Mouse (Mus musculus): Measurements from ENCODE around the gene Taf9b. TPM values are rescaled to one million over a fixed set of nuclear protein-coding genes. Genes with fewer than 3 reads are reported as not detected.
A peak's percentile ranks its signal among the peaks of the same experiment; 100 is the strongest.
"Not testable (repeated sequence)": the region's sequence is repeated elsewhere in the genome, so short reads cannot be mapped to it uniquely, and the experiment has no call there.

Taf9b gene
- polyA plus RNA-seq, 2 experiments = 3.3 to 8.1 TPM

- no peak for ATAC-seq (ENCODE audit: insufficient read depth)
- Histone ChIP-seq H3K27me3 (ENCODE audit: control insufficient read depth, insufficient read depth, low read length) (no peaks in the 10 kb centered on the region), H3K9ac (replicated peaks) (no peak overlapping the region), H3K4me1 (replicated peaks; ENCODE audit: control insufficient read depth in 2 of 2, insufficient read depth in 2 of 2, low read length in 1 of 2) (no peaks in the 10 kb centered on the region), H3K4me3 (ENCODE audit: insufficient read depth in 1 of 2, low read depth in 2 of 2, low read length in 2 of 2) (no peak overlapping the region), H3K9me3 (ENCODE audit: control insufficient read depth, low read length) (no peaks in the 10 kb centered on the region), H3K36me3 (replicated peaks; ENCODE audit: control insufficient read depth, insufficient read depth, low read depth) (peaks cover 3% of the 10 kb centered on the region; the same call in 1 of the 2 replicates), H3K27ac (no peak overlapping the region), H3K4me2 (ENCODE audit: low read depth) (no peak overlapping the region)
- no peak for DNase-seq (ENCODE audit: low read depth in 3 of 3, low spot score in 3 of 3)
- 45% methylated on average over 5 of the region's 5 CpGs for WGBS (ENCODE audit: insufficient replicate concordance)
- peak; percentile 44 for TF ChIP-seq CTCF (IDR thresholded peaks at IDR 0.05; ENCODE audit: low read depth)
- TF ChIP-seq EP300 (IDR thresholded peaks at IDR 0.05; ENCODE audit: low read depth) = no peak
Measured at GRCm38 (mm10) chrX:106197308-106197707, 23.6 kb downstream of the Taf9b start.

- H3K4me3 ChIP-seq (ENCODE audit: insufficient read depth in 1 of 2, low read depth in 2 of 2, low read length in 2 of 2); H3K9ac ChIP-seq (replicated peaks); H3K27ac ChIP-seq; H3K4me2 ChIP-seq (ENCODE audit: low read depth); ATAC-seq (ENCODE audit: insufficient read depth); H3K36me3 ChIP-seq (replicated peaks; ENCODE audit: control insufficient read depth, insufficient read depth, low read depth); H3K9me3 ChIP-seq (ENCODE audit: control insufficient read depth, low read length); H3K4me1 ChIP-seq (replicated peaks; ENCODE audit: control insufficient read depth in 2 of 2, insufficient read depth in 2 of 2, low read length in 1 of 2); H3K27me3 ChIP-seq (ENCODE audit: control insufficient read depth, insufficient read depth, low read length); DNase-seq (ENCODE audit: low read depth in 3 of 3, low spot score in 3 of 3): not testable (repeated sequence)
- 72% methylated on average over 6 of the region's 6 CpGs for WGBS (ENCODE audit: insufficient replicate concordance)
Measured at GRCm38 (mm10) chrX:106194361-106194760, 26.6 kb downstream of the Taf9b start.

GRCm38 (mm10) chrX:106190091-106190490, 30.9 kb downstream of the Taf9b start:
- peak overlapping the region in 1 of 2 experiments; percentile 3; a peak in 1 of 4 replicates for H3K4me3 ChIP-seq (ENCODE audit: insufficient read depth in 1 of 2, low read depth in 2 of 2, low read length in 2 of 2)

GRCm38 (mm10) chrX:106189356-106189755, 31.6 kb downstream of the Taf9b start:
- no peak for TF ChIP-seq CTCF (IDR thresholded peaks at IDR 0.05; ENCODE audit: low read depth)
- Histone ChIP-seq H3K27me3 (ENCODE audit: control insufficient read depth, insufficient read depth, low read length) (no peaks in the 10 kb centered on the region), H3K9ac (replicated peaks) (no peak overlapping the region; the same call in 1 of the 2 replicates), H3K4me3 (ENCODE audit: insufficient read depth in 1 of 2, low read depth in 2 of 2, low read length in 2 of 2) (peak overlapping the region; percentile 60 to 65; a peak in 3 of 4 replicates), H3K4me2 (ENCODE audit: low read depth) (peak overlapping the region; percentile 78), H3K9me3 (ENCODE audit: control insufficient read depth, low read length) (no peaks in the 10 kb centered on the region), H3K27ac (no peak overlapping the region), H3K4me1 (replicated peaks; ENCODE audit: control insufficient read depth in 2 of 2, insufficient read depth in 2 of 2, low read length in 1 of 2) (peaks cover 0 to 16% of the 10 kb centered on the region in 2 experiments; a peak in 2 of 4 replicates), H3K36me3 (replicated peaks; ENCODE audit: control insufficient read depth, insufficient read depth, low read depth) (no peaks in the 10 kb centered on the region)
- DNase-seq (ENCODE audit: low read depth in 3 of 3, low spot score in 3 of 3) (no peak), ATAC-seq (ENCODE audit: insufficient read depth) (no peak)
- 21% methylated on average over 5 of the region's 5 CpGs for WGBS (ENCODE audit: insufficient replicate concordance)

More at GRCm38 (mm10) chrX:106190091-106190490, 30.9 kb downstream of the Taf9b start:
- WGBS (ENCODE audit: insufficient replicate concordance) = 28% methylated on average over 4 of the region's 4 CpGs
- Histone ChIP-seq H3K4me1 (replicated peaks; ENCODE audit: control insufficient read depth in 2 of 2, insufficient read depth in 2 of 2, low read length in 1 of 2) (peaks cover 0 to 16% of the 10 kb centered on the region in 2 experiments; a peak in 2 of 4 replicates), H3K9ac (replicated peaks) (no peak overlapping the region), H3K27ac (no peak overlapping the region), H3K27me3 (ENCODE audit: control insufficient read depth, insufficient read depth, low read length) (no peaks in the 10 kb centered on the region), H3K4me2 (ENCODE audit: low read depth) (peak overlapping the region; percentile 78), H3K9me3 (ENCODE audit: control insufficient read depth, low read length) (no peaks in the 10 kb centered on the region), H3K36me3 (replicated peaks; ENCODE audit: control insufficient read depth, insufficient read depth, low read depth) (no peaks in the 10 kb centered on the region)
- ATAC-seq (ENCODE audit: insufficient read depth) = no peak
- no peak for DNase-seq (ENCODE audit: low read depth in 3 of 3, low spot score in 3 of 3)
- TF ChIP-seq CTCF (IDR thresholded peaks at IDR 0.05; ENCODE audit: low read depth) (no peak), EP300 (IDR thresholded peaks at IDR 0.05; ENCODE audit: low read depth) (no peak)

- Histone ChIP-seq H3K27ac (peak overlapping the region; percentile 35), H3K9ac (replicated peaks) (peak overlapping the region; percentile 58), H3K4me3 (ENCODE audit: insufficient read depth in 1 of 2, low read depth in 2 of 2, low read length in 2 of 2) (peak overlapping the region; percentile 60 to 65), H3K4me1 (replicated peaks; ENCODE audit: control insufficient read depth in 2 of 2, insufficient read depth in 2 of 2, low read length in 1 of 2) (peaks cover 0 to 16% of the 10 kb centered on the region in 2 experiments; a peak in 2 of 4 replicates), H3K27me3 (ENCODE audit: control insufficient read depth, insufficient read depth, low read length) (no peaks in the 10 kb centered on the region), H3K4me2 (ENCODE audit: low read depth) (peak overlapping the region; percentile 78), H3K36me3 (replicated peaks; ENCODE audit: control insufficient read depth, insufficient read depth, low read depth) (no peaks in the 10 kb centered on the region), H3K9me3 (ENCODE audit: control insufficient read depth, low read length) (no peaks in the 10 kb centered on the region)
- DNase-seq (ENCODE audit: low read depth in 3 of 3, low spot score in 3 of 3) (no peak), ATAC-seq (ENCODE audit: insufficient read depth) (no peak)
- 14% methylated on average over 12 of the region's 12 CpGs for WGBS (ENCODE audit: insufficient replicate concordance)
- TF ChIP-seq EP300 (IDR thresholded peaks at IDR 0.05; ENCODE audit: low read depth) (no peak), CTCF (IDR thresholded peaks at IDR 0.05; ENCODE audit: low read depth) (no peak)
Measured at GRCm38 (mm10) chrX:106187737-106188136, 33.2 kb downstream of the Taf9b start.

Measured in liver, embryonic 14.5 days (tissue).